Mouse (Mus musculus) ES-E14 (cell line): ENCODE measurements around the gene Prkch.

Source experiments
- HCFC1 ChIP-seq: IDR thresholded peaks from 2 replicates; pipeline ENCODE4 v1.6.1; 2012; ENCODE audit warnings: low read length, inconsistent platforms, borderline replicate concordance; ENCODE audit not compliant: insufficient read depth
- MAFK ChIP-seq: IDR thresholded peaks from 2 replicates; pipeline ENCODE4 v1.6.1; 2014; ENCODE audit warnings: mild to moderate bottlenecking, low read depth, low read length, inconsistent platforms; ENCODE audit not compliant: insufficient read depth
- ZC3H11A ChIP-seq: IDR thresholded peaks from 2 replicates; pipeline ENCODE4 v1.6.1; 2012; ENCODE audit warnings: low read depth, mild to moderate bottlenecking, inconsistent platforms, low read length, borderline replicate concordance
- ZNF384 ChIP-seq: IDR thresholded peaks from 2 replicates; pipeline ENCODE4 v1.6.1; 2012; ENCODE audit warnings: low read depth, low read length, inconsistent platforms

DNA sequence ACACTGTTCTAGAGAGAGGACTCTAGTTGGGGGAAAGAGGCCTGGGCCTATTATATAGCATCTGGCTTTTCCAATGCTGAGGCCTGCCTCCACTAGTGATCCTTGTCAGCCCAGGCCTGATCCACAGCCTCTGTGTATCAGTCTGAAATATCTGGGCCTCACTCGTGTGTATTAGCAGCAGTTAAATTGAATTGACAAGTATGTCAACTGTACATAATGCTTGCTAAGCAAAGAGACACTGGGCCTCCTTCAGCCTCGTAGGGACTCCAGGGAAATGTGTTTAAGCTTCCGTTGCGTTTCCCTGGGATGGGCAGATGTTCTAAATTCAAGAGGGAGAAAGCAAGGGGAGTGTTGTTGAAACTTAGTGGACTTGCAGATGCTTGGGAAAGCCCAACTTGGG, 112.3 kb downstream of the Prkch start:
- TF ChIP-seq ZNF384, result no peak
- TF ChIP-seq HCFC1, result no peak
- no peak for TF ChIP-seq MAFK
- TF ChIP-seq ZC3H11A, result no peak
